Mouse (Mus musculus): Measurements from ENCODE around the gene Prdm10.

DNA sequence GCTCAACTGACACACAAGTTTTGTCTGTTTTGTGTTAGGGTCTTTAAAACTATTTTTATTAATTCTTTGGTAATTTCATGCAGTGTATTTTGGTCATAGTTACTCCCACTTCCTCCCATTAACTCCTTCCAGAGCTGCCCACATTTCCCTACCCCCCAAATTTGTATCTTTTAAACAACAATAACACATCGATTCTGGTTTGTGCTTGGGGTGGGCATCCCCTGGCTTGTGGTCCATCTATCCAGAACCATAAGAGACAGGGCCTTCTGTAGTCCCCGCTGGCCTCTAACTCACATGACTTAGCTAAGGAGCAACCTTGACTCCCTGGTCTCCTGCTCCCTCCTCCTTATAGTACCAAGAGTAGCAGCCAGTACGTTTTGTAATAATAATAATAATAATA, 50.5 kb downstream of the Prdm10 start:
- TF ChIP-seq CTCF (conservative IDR thresholded peaks at IDR 0.05; ENCODE audit: insufficient read depth, insufficient read length, low read depth, low read length): no peak
- TF ChIP-seq POLR2A (IDR thresholded peaks at IDR 0.05; ENCODE audit: low read depth, low read length): no peak
